Mouse (Mus musculus): Measurements from ENCODE around the gene Sult1a1. TPM values are rescaled to one million over a fixed set of nuclear protein-coding genes. Genes with fewer than 3 reads are reported as not detected.
A peak's percentile ranks its signal among the peaks of the same experiment; 100 is the strongest.
"Not testable (repeated sequence)": the region's sequence is repeated elsewhere in the genome, so short reads cannot be mapped to it uniquely, and the experiment has no call there.

The Sult1a1 gene
- total RNA-seq, 2 experiments from 2014 or later, result 9.6 to 15.9 TPM

DNA sequence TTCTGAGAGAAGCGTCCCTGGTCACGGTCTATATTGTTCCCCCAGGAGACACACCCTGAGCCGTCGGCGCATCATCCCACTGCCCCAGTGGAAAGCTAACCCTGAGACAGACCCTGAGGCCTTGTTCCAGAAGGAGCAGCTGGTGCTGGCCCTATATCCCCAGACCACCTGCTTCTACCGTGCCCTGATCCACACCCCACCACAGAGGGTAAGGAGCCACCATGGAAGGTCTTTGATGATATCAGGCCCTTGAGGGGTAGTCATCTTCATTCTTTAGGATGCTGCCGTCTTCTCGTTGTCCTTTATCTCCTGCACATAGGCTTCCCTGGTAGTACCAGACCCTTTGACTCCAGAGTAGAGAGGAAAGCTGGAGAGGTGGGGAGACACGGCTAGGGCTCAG, 4.1 kb downstream of the Sult1a1 start:
- intact Hi-C loops (cut with DNase I), result no loop called here
- no peak for DNase-seq (ENCODE audit: low spot score in 2 of 2)

GRCm38 (mm10) chr7:126670152-126670551, 6.1 kb downstream of the Sult1a1 start:
- no peak for DNase-seq (ENCODE audit: low spot score in 2 of 2)
- intact Hi-C loops (cut with DNase I), result no loop called here

GRCm38 (mm10) chr7:126668452-126668851, 7.8 kb downstream of the Sult1a1 start:
- no peak for DNase-seq (ENCODE audit: low spot score in 2 of 2)
- intact Hi-C loops (cut with DNase I), result no loop called here

DNA sequence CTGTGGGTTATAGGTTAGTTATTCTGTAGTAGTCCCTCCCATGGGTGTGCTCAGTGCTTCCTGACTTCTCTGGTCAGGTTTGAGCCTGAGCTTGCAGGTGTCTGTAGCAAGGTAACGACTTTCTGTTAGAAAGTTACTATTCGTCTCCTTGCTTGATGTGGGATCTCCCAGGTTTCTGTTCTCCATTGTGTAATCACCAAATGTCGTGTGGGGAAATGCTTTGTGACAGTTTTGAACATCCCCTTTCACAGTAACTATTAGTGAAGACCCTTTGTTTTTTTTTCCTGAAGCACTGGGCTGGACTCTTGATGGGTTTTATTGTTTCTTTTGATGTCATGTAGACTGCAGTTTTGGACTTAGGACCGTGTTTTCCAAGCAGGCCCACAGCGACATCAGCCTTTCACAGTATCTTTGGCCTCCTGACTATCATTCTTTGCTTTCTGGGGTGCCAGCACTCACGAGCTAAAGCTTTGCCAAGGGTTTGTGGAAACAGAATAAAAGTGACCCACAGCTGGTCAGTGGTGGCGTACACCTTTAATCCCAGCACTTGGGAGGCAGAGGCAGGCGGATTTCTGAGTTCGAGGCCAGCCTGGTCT, 8.6 kb downstream of the Sult1a1 start:
- intact Hi-C loops (cut with DNase I), result no loop called here
- no peak for DNase-seq (ENCODE audit: low spot score in 2 of 2)

- intact Hi-C loops (cut with DNase I), result no loop called here
- no peak for DNase-seq (ENCODE audit: low spot score in 2 of 2)
Observed at GRCm38 (mm10) chr7:126665269-126665668, 11.0 kb downstream of the Sult1a1 start.

DNA sequence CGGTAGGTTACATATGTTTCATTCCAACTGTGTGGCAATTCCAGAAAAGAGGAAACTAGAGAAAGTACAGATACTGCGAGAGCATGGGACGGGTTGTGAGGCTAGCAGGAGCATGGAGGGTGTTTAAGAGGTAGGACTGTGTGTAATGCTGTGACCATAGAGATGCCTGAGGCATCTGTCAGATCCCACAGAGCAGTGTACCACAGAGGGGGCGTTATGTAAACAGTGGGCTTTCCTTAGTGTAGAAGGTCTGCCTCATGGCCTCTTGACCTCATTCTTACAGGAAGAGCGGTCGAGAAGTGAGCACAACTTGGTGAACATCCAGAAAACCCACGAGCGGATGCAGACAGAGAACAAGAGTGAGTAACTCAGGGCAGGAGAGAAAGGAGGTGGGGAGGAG, 12.6 kb downstream of the Sult1a1 start:
- intact Hi-C loops (cut with DNase I), result no loop called here
- DNase-seq (ENCODE audit: low spot score in 2 of 2), result no peak

GRCm38 (mm10) chr7:126659771-126660170, 16.5 kb downstream of the Sult1a1 start:
- intact Hi-C loops (cut with DNase I), result no loop called here
- DNase-seq (ENCODE audit: low spot score in 2 of 2), result no peak

- intact Hi-C loops (cut with DNase I), result no loop called here
Observed at GRCm38 (mm10) chr7:126657522-126657921, 18.7 kb downstream of the Sult1a1 start.

GRCm38 (mm10) chr7:126655695-126656094, 20.5 kb downstream of the Sult1a1 start:
- DNase-seq (ENCODE audit: low spot score in 2 of 2), result no peak
- intact Hi-C loops (cut with DNase I), result no loop called here

More at GRCm38 (mm10) chr7:126657522-126657921, 18.7 kb downstream of the Sult1a1 start:
- DNase-seq (ENCODE audit: low spot score in 2 of 2), result no peak

DNA sequence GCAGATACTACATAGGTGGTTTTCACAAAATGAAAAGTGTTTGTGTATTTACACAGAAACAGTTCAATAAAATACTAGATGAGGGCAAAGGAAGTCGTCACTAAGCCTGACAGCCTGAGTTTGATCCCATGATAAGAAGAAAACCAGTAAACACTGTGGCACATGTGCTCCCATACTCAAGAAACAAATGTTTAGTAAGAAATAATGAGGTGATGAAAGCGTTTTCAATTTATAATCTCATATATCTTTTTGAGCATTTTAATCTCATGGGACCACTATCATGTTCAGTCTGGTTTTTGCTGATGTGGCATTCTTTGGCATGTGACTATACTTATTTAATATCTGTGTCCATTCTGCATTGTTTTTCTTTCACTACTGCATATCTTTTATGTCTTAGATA, 22.2 kb downstream of the Sult1a1 start:
- intact Hi-C loops (cut with DNase I), result no loop called here

GRCm38 (mm10) chr7:126650852-126651251, 25.4 kb downstream of the Sult1a1 start:
- no peak for DNase-seq (ENCODE audit: low spot score in 2 of 2)

More for the DNA sequence above, 22.2 kb downstream of the Sult1a1 start:
- no peak for DNase-seq (ENCODE audit: low spot score in 2 of 2)

DNA sequence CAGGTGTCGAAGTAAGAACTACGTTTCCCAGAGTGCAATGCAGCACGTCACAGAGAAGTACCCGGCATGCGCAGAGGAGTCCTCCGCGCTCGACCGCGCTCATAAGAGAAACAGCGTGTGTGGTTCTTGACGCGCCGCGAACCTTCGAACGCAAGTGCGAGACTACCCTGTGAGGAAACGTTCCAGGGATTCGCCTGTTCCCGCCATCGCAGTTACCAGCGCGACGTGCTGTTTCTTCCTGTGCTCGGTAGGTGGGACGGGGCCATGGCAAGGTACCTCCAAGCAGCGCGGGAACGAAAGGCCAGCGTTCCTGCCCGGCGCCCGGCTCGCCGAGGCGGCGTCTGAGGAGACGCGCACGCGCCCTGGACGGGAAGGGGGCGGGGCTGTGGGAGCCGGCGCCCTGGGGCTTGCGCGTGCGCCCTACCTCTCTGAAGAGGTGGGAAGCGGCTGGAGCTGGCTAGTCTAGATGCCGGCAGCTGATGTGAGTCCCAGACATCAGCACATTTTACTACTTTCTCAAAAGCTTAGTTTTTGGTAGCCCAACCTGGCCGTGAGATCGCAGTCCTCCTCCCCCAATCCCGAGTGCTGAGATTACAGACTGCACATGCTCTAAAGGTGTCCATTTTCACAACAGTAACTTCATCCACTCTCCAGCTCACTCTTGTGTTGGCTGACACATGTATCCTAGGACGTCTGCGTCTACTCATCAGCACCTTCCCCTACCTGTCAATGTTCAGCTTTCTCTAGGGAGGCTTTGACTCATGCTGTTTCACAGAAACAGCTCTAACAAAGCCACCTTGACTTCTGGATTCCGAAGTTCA, 26.8 kb downstream of the Sult1a1 start, which contains the start of gene Sgf29:
TSS of gene Sgf29 (plus strand) at position 79 of the 821 bp plus-strand sequence.
- intact Hi-C loops (cut with DNase I), result loop anchor here (2.0 kb wide), 1 partner anchor 45 kb away; the partner anchor contains the start of genes Bola2 and Slx1b
- DNase-seq (ENCODE audit: low spot score in 2 of 2), result peak; percentile 95 to 96

More at GRCm38 (mm10) chr7:126650852-126651251, 25.4 kb downstream of the Sult1a1 start:
- intact Hi-C loops (cut with DNase I), result no loop called here

DNA sequence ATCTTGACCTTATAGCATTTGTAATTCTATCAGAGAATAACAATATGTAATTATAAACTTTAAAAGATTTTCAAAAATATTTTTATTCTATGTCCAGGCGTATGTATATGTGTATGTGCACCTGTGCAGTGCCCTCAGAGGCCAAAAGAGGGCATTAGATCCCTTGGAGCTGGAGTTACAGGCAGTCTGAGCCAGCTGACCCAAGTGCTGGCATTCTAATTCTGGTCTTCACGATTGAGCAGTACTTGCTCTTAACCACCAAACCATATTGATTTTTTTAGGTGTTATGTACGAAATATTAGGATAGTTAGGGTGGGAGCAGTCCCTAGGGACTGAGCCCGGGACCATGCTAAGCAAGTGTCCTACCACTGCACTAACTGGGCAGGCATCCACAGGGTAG, 27.7 kb downstream of the Sult1a1 start:
- no peak for DNase-seq (ENCODE audit: low spot score in 2 of 2)
- intact Hi-C loops (cut with DNase I), result loop anchor here (2.0 kb wide), 1 partner anchor 46 kb away; the partner anchor contains the start of genes Bola2 and Slx1b

DNA sequence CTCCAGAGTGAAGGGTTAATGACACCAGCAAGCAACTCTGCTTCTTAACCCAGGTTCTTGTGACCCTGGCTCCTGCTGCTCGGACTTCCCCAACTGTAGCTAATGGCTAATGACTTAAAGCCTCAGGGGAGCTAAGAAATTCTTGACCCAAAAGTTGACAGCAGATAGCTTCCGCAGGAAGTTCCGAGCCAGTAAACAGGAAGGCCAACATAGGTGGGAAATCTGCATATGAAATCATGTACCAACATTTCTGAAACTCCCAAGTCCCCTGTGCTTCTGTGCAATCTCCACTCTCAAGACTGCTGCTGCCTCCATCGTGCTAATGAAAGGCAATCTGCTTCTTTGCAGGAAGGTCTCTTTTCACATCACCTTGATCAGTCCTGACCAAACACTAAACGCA, 30.5 kb downstream of the Sult1a1 start:
- DNase-seq (ENCODE audit: low spot score in 2 of 2), result no peak
- intact Hi-C loops (cut with DNase I), result no loop called here

GRCm38 (mm10) chr7:126644914-126645313, 31.3 kb downstream of the Sult1a1 start:
- intact Hi-C loops (cut with DNase I), result no loop called here
- no peak for DNase-seq (ENCODE audit: low spot score in 2 of 2)

GRCm38 (mm10) chr7:126644345-126644744, 31.9 kb downstream of the Sult1a1 start:
- no peak for DNase-seq (ENCODE audit: low spot score in 2 of 2)
- intact Hi-C loops (cut with DNase I), result no loop called here

- intact Hi-C loops (cut with DNase I), result not testable (repeated sequence)
- DNase-seq (ENCODE audit: low spot score in 2 of 2), result peak in 1 of 2 experiments; percentile 8
Observed at GRCm38 (mm10) chr7:126643244-126643617, 33.0 kb downstream of the Sult1a1 start.

DNA sequence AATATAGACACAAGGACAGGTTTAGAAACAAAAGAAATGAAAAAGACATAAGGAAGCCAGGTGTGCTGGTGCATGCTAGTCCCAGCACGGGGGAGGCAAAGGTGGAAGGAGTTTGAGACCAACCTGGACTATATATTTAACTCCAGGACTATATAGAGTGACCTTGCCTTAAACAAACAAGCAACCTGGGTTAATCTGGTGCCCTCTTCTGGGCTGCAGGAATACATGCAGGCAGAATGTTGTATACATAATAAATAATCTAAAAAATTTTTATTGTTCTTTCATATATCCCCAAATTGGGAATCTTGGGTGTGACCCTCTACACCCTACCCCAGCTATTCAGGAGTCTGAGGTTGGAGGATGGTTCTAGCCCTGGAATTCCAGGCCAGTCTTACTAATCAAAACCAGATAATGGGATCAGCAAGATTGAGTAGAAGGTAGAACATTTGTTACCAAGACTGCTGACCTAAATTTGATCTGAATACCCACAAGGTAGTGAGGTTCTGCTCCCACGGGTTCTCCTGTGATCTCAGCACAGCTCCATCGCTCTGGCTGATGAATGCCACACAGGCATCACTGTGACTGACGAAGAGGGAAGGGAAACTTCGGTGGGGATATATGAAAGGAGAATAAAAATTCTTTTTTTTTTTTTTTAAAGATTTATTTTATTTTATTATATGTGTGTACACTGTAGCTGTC, 33.5 kb downstream of the Sult1a1 start:
- intact Hi-C loops (cut with DNase I), result no loop called here
- no peak for DNase-seq (ENCODE audit: low spot score in 2 of 2)

DNA sequence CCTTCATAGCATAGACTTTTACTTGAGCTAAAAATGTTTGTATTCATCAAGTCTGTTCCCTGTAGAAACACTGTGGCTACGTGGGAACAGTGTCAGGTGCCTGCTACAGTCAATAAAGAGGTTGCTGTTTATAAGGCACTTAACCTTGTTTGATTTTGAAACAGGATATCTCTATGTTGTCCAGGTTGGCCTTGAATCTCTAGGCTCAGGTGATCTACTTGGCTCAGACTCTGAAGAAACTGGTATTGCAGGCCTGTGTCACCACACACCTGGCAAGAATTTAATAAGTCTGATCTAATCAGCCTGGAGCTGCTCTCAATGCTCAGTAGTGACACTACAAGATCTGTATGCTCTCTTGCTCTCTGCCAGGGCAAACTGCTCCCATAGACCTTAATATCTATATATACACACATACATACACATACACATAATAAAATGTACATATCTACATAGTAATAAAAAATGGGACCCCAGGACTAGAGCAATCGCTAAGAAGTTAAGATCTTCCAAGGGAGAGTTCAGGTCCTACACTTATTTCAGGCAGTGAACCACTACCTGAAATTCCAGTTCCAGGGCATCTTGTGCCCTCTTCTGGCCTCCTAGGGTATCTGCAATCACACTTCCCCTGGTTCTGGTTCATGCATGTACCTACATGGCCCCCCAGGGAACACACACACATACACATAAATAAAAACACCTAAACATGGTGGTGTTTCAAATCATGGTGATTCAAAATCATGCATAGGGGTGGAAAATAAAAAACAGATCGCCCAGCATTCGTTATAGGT, 39.3 kb downstream of the Sult1a1 start:
- DNase-seq (ENCODE audit: low spot score in 2 of 2), result no peak
- intact Hi-C loops (cut with DNase I), result loop anchor here (2.0 kb wide), 1 partner anchor 50 kb away; no protein-coding TSS in a partner anchor

All from left cerebral cortex, postnatal 36 days (tissue).